Mouse (Mus musculus): ENCODE data around the gene Palm2. TPM values are rescaled to one million over a fixed set of nuclear protein-coding genes. Genes with fewer than 3 reads are reported as not detected.

Palm2 gene
- total RNA-seq, 1 experiment, result 1.8 TPM

- Histone ChIP-seq H3K27ac (ENCODE audit: insufficient read depth, low read depth, low read length, poor library complexity, severe bottlenecking) (no peak overlapping the region), H3K4me1 (ENCODE audit: control insufficient read depth in 2 of 2, insufficient read depth in 2 of 2, low read length in 2 of 2, poor library complexity in 1 of 2) (peaks cover 0 to 7% of the 10 kb centered on the region in 2 experiments; a peak in 2 of 4 replicates), H3K4me3 (ENCODE audit: insufficient read depth in 1 of 2, low read depth in 1 of 2, low read length in 2 of 2, poor library complexity in 1 of 2, severe bottlenecking in 1 of 2) (peak overlapping the region; percentile 63 to 65), H3K36me3 (ENCODE audit: control insufficient read depth, insufficient read depth, low read length, poor library complexity, severe bottlenecking) (no peaks in the 10 kb centered on the region), H3K9me3 (ENCODE audit: control insufficient read depth, insufficient read depth, low read depth, low read length) (no peaks in the 10 kb centered on the region), H3K9ac (ENCODE audit: insufficient read depth, low read depth, low read length, poor library complexity, severe bottlenecking) (peak overlapping the region; percentile 9; the same call in 1 of the 2 replicates)
- in situ Hi-C loops (cut with MboI; ENCODE audit: low sequenced_read_pairs in 2 of 2, unreplicated experiment in 2 of 2), result no loop called here
- no peak for TF ChIP-seq HCFC1 (IDR thresholded peaks at IDR 0.05; ENCODE audit: borderline replicate concordance, insufficient read depth, low read length)
- no peak for TF ChIP-seq ZNF384 (IDR thresholded peaks at IDR 0.05; ENCODE audit: low read depth, low read length)
- TF ChIP-seq ZC3H11A (IDR thresholded peaks at IDR 0.05; ENCODE audit: borderline replicate concordance, low read depth, low read length), result no peak
- TF ChIP-seq MAFK (IDR thresholded peaks at IDR 0.05; ENCODE audit: insufficient read depth, low read depth, low read length), result peak; percentile 69
- TF ChIP-seq CHD2 (IDR thresholded peaks at IDR 0.05; ENCODE audit: low read depth, low read length), result no peak
- DNase-seq (ENCODE audit: low read depth, low spot score), result no peak
Observed at GRCm38 (mm10) chr4:57434705-57435360, 786 bp downstream of the Palm2 start.

GRCm38 (mm10) chr4:57436286-57436685, 2.2 kb downstream of the Palm2 start:
- Histone ChIP-seq H3K27ac (ENCODE audit: insufficient read depth, low read depth, low read length, poor library complexity, severe bottlenecking) (no peak overlapping the region), H3K36me3 (ENCODE audit: control insufficient read depth, insufficient read depth, low read length, poor library complexity, severe bottlenecking) (no peaks in the 10 kb centered on the region), H3K9ac (ENCODE audit: insufficient read depth, low read depth, low read length, poor library complexity, severe bottlenecking) (no peak overlapping the region), H3K9me3 (ENCODE audit: control insufficient read depth, insufficient read depth, low read depth, low read length) (no peaks in the 10 kb centered on the region), H3K4me1 (ENCODE audit: control insufficient read depth in 2 of 2, insufficient read depth in 2 of 2, low read length in 2 of 2, poor library complexity in 1 of 2) (peaks cover 0 to 7% of the 10 kb centered on the region in 2 experiments; a peak in 1 of 4 replicates), H3K4me3 (ENCODE audit: insufficient read depth in 1 of 2, low read depth in 1 of 2, low read length in 2 of 2, poor library complexity in 1 of 2, severe bottlenecking in 1 of 2) (no peak overlapping the region)
- in situ Hi-C loops (cut with MboI; ENCODE audit: low sequenced_read_pairs in 2 of 2, unreplicated experiment in 2 of 2), result no loop called here
- DNase-seq (ENCODE audit: low read depth, low spot score), result no peak
- TF ChIP-seq HCFC1 (IDR thresholded peaks at IDR 0.05; ENCODE audit: borderline replicate concordance, insufficient read depth, low read length) (no peak), ZC3H11A (IDR thresholded peaks at IDR 0.05; ENCODE audit: borderline replicate concordance, low read depth, low read length) (no peak)

- Histone ChIP-seq H3K27ac (ENCODE audit: insufficient read depth, low read depth, low read length, poor library complexity, severe bottlenecking) (no peak overlapping the region), H3K9ac (ENCODE audit: insufficient read depth, low read depth, low read length, poor library complexity, severe bottlenecking) (no peak overlapping the region), H3K9me3 (ENCODE audit: control insufficient read depth, insufficient read depth, low read depth, low read length) (no peaks in the 10 kb centered on the region), H3K4me3 (ENCODE audit: insufficient read depth in 1 of 2, low read depth in 1 of 2, low read length in 2 of 2, poor library complexity in 1 of 2, severe bottlenecking in 1 of 2) (no peak overlapping the region), H3K4me1 (ENCODE audit: control insufficient read depth in 2 of 2, insufficient read depth in 2 of 2, low read length in 2 of 2, poor library complexity in 1 of 2) (no peaks in the 10 kb centered on the region), H3K36me3 (ENCODE audit: control insufficient read depth, insufficient read depth, low read length, poor library complexity, severe bottlenecking) (no peaks in the 10 kb centered on the region)
- DNase-seq (ENCODE audit: low read depth, low spot score), result no peak
- TF ChIP-seq CHD2 (IDR thresholded peaks at IDR 0.05; ENCODE audit: low read depth, low read length) (no peak), MAFK (IDR thresholded peaks at IDR 0.05; ENCODE audit: insufficient read depth, low read depth, low read length) (no peak), HCFC1 (IDR thresholded peaks at IDR 0.05; ENCODE audit: borderline replicate concordance, insufficient read depth, low read length) (no peak), ZNF384 (IDR thresholded peaks at IDR 0.05; ENCODE audit: low read depth, low read length) (no peak), ZC3H11A (IDR thresholded peaks at IDR 0.05; ENCODE audit: borderline replicate concordance, low read depth, low read length) (no peak)
- in situ Hi-C loops (cut with MboI; ENCODE audit: low sequenced_read_pairs in 2 of 2, unreplicated experiment in 2 of 2), result no loop called here
Observed at GRCm38 (mm10) chr4:57446082-57446481, 12.0 kb downstream of the Palm2 start.

GRCm38 (mm10) chr4:57446854-57447444, 12.9 kb downstream of the Palm2 start:
- H3K27ac ChIP-seq (ENCODE audit: insufficient read depth, low read depth, low read length, poor library complexity, severe bottlenecking), result no peak overlapping the region
- in situ Hi-C loops (cut with MboI; ENCODE audit: low sequenced_read_pairs in 2 of 2, unreplicated experiment in 2 of 2), result no loop called here
- H3K4me1 ChIP-seq (ENCODE audit: control insufficient read depth in 2 of 2, insufficient read depth in 2 of 2, low read length in 2 of 2, poor library complexity in 1 of 2), result no peaks in the 10 kb centered on the region
- H3K4me3 ChIP-seq (ENCODE audit: insufficient read depth in 1 of 2, low read depth in 1 of 2, low read length in 2 of 2, poor library complexity in 1 of 2, severe bottlenecking in 1 of 2), result no peak overlapping the region
- DNase-seq (ENCODE audit: low read depth, low spot score), result no peak
- H3K36me3 ChIP-seq (ENCODE audit: control insufficient read depth, insufficient read depth, low read length, poor library complexity, severe bottlenecking), result no peaks in the 10 kb centered on the region
- TF ChIP-seq MAFK (IDR thresholded peaks at IDR 0.05; ENCODE audit: insufficient read depth, low read depth, low read length) (no peak), HCFC1 (IDR thresholded peaks at IDR 0.05; ENCODE audit: borderline replicate concordance, insufficient read depth, low read length) (no peak), CHD2 (IDR thresholded peaks at IDR 0.05; ENCODE audit: low read depth, low read length) (no peak), ZC3H11A (IDR thresholded peaks at IDR 0.05; ENCODE audit: borderline replicate concordance, low read depth, low read length) (no peak), ZNF384 (IDR thresholded peaks at IDR 0.05; ENCODE audit: low read depth, low read length) (no peak)
- no peaks in the 10 kb centered on the region for H3K9me3 ChIP-seq (ENCODE audit: control insufficient read depth, insufficient read depth, low read depth, low read length)
- no peak overlapping the region for H3K9ac ChIP-seq (ENCODE audit: insufficient read depth, low read depth, low read length, poor library complexity, severe bottlenecking)
